Comparison of ENCODE assay signal across 8 mouse cellular contexts in the genomic region with DNA sequence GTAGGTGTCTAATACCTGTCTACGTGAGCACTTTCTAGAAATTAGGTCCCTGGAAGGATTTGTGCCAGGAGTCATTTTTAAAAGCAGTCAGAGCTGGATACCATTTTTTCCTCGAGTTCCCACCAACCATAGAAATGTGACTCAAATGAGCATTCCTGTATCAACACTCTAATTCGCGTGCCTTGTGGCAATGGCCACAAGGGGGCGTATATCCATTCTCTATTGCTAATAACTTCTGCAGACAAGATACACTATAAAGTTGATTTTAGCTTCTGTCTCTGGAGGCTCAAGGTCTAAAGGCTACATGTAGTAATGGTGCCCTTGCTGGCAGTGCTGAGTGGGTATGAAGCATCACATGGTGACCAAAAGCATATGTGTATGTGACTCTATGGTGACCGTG.
DNase-seq lines count a peak whose midpoint lies in the region.

No protein-coding gene starts in this region.

- peak; percentile 19 for DNase-seq in gastrocnemius, postnatal 10 days
- DNase-seq in gastrocnemius, postnatal 14 days, result no peak
- peak; percentile 16 for DNase-seq in right cerebral cortex, adult 18-20 months
- DNase-seq in right cerebral cortex, postnatal 36 days (ENCODE audit: low spot score in 2 of 2), result no peak
- peak; percentile 31 for DNase-seq in brain, adult 2 months (ENCODE audit: low read depth, low spot score)
- peak; percentile 54 for DNase-seq in induced T-regulatory cell, adult 2 months (ENCODE audit: low read depth)
- peak; percentile 43 for DNase-seq in naive thymus-derived CD4-positive, alpha-beta T cell, adult 2 months (ENCODE audit: low read depth)
- no peak for DNase-seq in ovary, postnatal 10 days (ENCODE audit: low spot score)

- intact Hi-C loops in gastrocnemius, postnatal 14 days (cut with DNase I; ENCODE audit: low total_unique reads), result no loop called here

Comparison
In these comparisons a context has a peak if more than half of its experiments do, and no peak if none do; other contexts are left out.
1. DNase-seq: peak in gastrocnemius, postnatal 10 days (single experiment), right cerebral cortex, adult 18-20 months (single experiment), brain, adult 2 months (single experiment), induced T-regulatory cell, adult 2 months (single experiment) and naive thymus-derived CD4-positive, alpha-beta T cell, adult 2 months (single experiment); none in gastrocnemius, postnatal 14 days (single experiment), right cerebral cortex, postnatal 36 days (0 of 2) and ovary, postnatal 10 days (single experiment).